Mouse (Mus musculus) forebrain, embryonic 11.5 days (tissue): ENCODE data around the gene 4833427G06Rik. TPM values are rescaled to one million over a fixed set of nuclear protein-coding genes. Genes with fewer than 3 reads are reported as not detected.

Experiments
- ATAC-seq: fragments of 200-750 bp; cut with Nextera tagmentation; replicated peaks from 2 replicates; pipeline ENCODE4 v1.8.0; 2017; ENCODE audit warnings: moderate TSS enrichment; ENCODE audit not compliant: low FRiP score
- DNase-seq: peaks from one replicate; pipeline ENCODE4 v3.0.0-alpha.2; 2017; ENCODE audit warnings: low spot score
- H3K27ac ChIP-seq: fragments of 300-500 bp; sonication (generic); 2 replicates; pipeline ENCODE4 v1.5.1; 2014; ENCODE audit warnings: low read depth, low read length
- H3K27me3 ChIP-seq: fragments of 300-500 bp; sonication (generic); 2 replicates; pipeline ENCODE4 v1.6.1; 2014; ENCODE audit warnings: mild to moderate bottlenecking, low read length, mixed read lengths; ENCODE audit not compliant: control insufficient read depth, insufficient read depth
- H3K36me3 ChIP-seq: fragments of 300-500 bp; sonication (generic); 2 replicates; pipeline ENCODE4 v1.6.1; 2014; ENCODE audit warnings: mild to moderate bottlenecking, low read length, moderate library complexity, mixed read lengths; ENCODE audit not compliant: control insufficient read depth, insufficient read depth
- H3K4me1 ChIP-seq: fragments of 300-500 bp; sonication (generic); replicated peaks from 2 replicates; pipeline ENCODE4 v1.6.1; 2014; ENCODE audit warnings: low read length, mixed read lengths; ENCODE audit not compliant: control insufficient read depth, insufficient read depth
- H3K4me2 ChIP-seq: fragments of 300-500 bp; sonication (generic); 2 replicates; pipeline ENCODE4 v1.6.1; 2014; ENCODE audit warnings: low read depth, mild to moderate bottlenecking, low read length, moderate library complexity, mixed read lengths; ENCODE audit not compliant: severe bottlenecking
- H3K4me3 ChIP-seq: fragments of 300-500 bp; sonication (generic); 2 replicates; pipeline ENCODE4 v1.5.1; 2014; ENCODE audit warnings: low read depth, low read length
- H3K9ac ChIP-seq: fragments of 300-500 bp; sonication (generic); 2 replicates; pipeline ENCODE4 v1.6.1; 2014; ENCODE audit warnings: low read length
- H3K9me3 ChIP-seq: fragments of 300-500 bp; sonication (generic); 2 replicates; pipeline ENCODE4 v1.6.1; 2016; ENCODE audit warnings: low read length, mixed read lengths; ENCODE audit not compliant: control insufficient read depth
- whole genome bisulfite sequencing: fragments of 180-500 bp; shearing (Covaris S2); extraction: QIAGEN DNeasy Blood & Tissue Kit; methylation state at CpG from one replicate; pipeline ENCODE4 v1.1.7; 2014; 5-methylcytosine and 5-hydroxymethylcytosine counted together
- polyA plus RNA-seq: library from polyadenylated mRNA; unstranded; fragments of >200 nt; fragmentation: Nextera tagmentation; extraction: Ambion mirVana; gene quantifications from 2 replicates; pipeline ENCODE4 v1.2.1, GENCODE M21; 2014

4833427G06Rik gene
- polyA plus RNA-seq, 1 experiment from 2014 or later = not detected

DNA sequence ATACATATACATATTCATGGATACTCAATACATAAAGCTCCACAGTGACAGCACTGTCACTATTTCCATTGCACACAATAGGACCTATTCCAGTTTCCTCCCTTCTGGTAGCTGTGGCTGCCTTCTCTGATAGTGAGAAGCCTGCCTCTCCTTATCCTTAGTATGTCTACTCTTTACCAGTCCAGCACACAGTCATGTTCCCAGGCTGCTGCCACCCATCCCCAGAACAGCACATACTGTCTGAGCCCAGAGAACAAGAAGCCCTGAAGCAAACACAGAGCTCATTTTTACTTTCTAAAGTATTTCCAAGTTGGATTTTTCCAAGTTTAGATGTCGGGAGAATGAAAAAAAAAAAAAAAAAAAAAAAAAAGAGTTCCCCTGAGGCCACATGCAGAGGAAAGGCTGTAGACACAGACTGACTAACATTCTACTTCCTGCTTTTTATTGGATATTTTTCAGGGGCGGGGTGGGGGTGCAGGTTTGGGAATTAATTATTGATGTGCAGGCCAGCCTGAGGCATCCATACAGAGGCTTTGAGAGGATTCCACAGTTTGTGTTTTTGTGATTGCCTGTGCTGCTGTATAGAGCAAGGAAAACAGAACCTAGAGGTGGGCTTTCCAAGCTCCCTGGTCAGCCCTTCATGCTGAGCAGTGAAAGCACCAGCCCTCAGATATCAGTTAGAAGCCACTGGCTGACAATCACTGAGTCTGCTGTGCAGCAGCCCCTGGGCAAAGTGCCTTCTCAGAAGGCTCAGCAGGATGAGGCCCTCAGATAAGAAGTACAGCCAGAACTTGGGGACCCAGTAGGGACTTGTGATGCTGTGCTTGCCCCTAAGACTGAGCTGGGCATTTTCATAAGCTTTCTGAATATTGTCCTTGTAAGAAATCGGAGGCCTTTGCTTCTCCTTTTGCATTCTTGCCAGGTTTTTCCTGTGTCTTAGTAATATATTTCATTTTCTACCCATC is 45.2 kb downstream of the 4833427G06Rik start:
- Histone ChIP-seq H3K4me1 (no peaks in the 10 kb centered on the region), H3K9me3 (no peaks in the 10 kb centered on the region), H3K4me2 (no peak overlapping the region), H3K4me3 (no peak overlapping the region), H3K9ac (no peak overlapping the region), H3K36me3 (no peaks in the 10 kb centered on the region), H3K27me3 (no peaks in the 10 kb centered on the region), H3K27ac (no peak overlapping the region)
- ATAC-seq (no peak), DNase-seq (no peak)
- 76% methylated on average over 3 of the region's 3 CpGs for WGBS

DNA sequence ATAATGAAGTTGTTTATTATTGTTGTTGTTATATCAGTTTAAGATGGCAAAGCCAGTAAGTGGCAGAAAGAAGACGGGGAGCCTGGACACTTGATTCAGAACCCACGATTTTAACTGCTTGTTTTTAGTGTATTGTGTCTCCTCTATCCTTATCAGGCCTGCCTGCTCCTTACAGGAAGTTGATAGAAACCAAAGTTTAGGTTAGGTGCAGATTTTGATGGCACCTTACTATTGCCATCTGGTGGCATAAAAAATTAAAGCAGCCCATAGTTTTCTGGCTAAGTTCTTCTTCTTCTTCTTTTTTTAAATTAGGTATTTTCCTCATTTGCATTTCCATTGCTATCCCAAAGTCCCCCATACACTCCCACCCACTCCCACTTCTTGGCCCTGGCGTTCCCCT is 49.7 kb downstream of the 4833427G06Rik start:
- H3K27me3 ChIP-seq = no peaks in the 10 kb centered on the region
- no peaks in the 10 kb centered on the region for H3K36me3 ChIP-seq
- H3K9me3 ChIP-seq = no peaks in the 10 kb centered on the region
- no peak overlapping the region for H3K4me3 ChIP-seq
- ATAC-seq = no peak
- H3K9ac ChIP-seq = no peak overlapping the region
- H3K4me2 ChIP-seq = no peak overlapping the region
- WGBS = 67% methylated on average over 3 of the region's 3 CpGs
- H3K4me1 ChIP-seq = no peaks in the 10 kb centered on the region
- no peak overlapping the region for H3K27ac ChIP-seq
- DNase-seq = no peak

DNA sequence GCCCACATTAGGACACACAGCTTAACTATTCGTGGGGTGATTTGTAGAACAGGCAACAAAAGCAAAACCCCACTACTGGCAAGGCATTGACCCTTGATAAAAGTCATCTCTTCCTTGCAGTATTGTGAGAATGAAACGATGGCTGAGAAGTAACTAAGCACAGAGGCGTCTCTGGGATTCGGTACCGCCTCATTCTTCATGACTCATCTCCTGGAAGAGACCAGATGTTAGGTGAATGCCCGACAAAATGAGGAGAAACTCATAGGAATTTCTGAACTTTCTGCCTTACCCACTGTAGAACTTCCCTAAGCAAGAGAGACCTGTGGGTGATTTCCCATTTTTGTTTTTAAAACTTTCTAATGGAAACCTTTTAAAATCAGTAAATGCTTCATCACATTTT is 59.7 kb downstream of the 4833427G06Rik start:
- DNase-seq (no peak), ATAC-seq (no peak)
- WGBS = 87% methylated on average over 6 of the region's 6 CpGs
- Histone ChIP-seq H3K27me3 (no peaks in the 10 kb centered on the region), H3K4me1 (no peaks in the 10 kb centered on the region), H3K4me2 (no peak overlapping the region), H3K4me3 (no peak overlapping the region), H3K9ac (no peak overlapping the region), H3K27ac (no peak overlapping the region), H3K9me3 (no peaks in the 10 kb centered on the region), H3K36me3 (no peaks in the 10 kb centered on the region)

DNA sequence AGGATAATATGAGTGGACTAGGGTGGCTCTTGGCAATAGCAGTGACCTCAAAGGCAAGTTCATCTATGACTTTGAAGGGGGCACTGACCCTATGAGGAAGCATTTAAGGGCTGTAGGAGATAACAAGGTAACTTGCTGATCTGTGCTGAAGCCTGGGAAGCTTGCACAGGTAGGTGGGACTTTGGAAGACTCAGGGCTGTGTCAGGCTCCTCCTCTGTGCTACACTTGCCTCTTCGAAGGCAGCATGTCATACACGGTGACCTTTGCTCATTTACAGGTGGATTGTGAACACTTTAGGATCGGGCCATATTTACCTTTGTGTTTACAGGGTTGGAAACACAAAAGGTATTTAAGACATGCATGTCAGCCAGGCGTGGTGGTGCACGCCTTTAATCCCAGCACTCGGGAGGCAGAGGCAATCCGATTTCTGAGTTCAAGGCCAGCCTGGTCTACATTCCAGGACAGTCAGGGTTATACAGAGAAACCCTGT is 60.3 kb downstream of the 4833427G06Rik start:
- Histone ChIP-seq H3K27me3 (no peaks in the 10 kb centered on the region), H3K9ac (no peak overlapping the region), H3K36me3 (no peaks in the 10 kb centered on the region), H3K4me1 (no peaks in the 10 kb centered on the region), H3K4me3 (no peak overlapping the region), H3K9me3 (no peaks in the 10 kb centered on the region), H3K27ac (no peak overlapping the region), H3K4me2 (no peak overlapping the region)
- ATAC-seq = no peak
- DNase-seq = no peak
- WGBS = 94% methylated on average over 7 of the region's 7 CpGs

DNA sequence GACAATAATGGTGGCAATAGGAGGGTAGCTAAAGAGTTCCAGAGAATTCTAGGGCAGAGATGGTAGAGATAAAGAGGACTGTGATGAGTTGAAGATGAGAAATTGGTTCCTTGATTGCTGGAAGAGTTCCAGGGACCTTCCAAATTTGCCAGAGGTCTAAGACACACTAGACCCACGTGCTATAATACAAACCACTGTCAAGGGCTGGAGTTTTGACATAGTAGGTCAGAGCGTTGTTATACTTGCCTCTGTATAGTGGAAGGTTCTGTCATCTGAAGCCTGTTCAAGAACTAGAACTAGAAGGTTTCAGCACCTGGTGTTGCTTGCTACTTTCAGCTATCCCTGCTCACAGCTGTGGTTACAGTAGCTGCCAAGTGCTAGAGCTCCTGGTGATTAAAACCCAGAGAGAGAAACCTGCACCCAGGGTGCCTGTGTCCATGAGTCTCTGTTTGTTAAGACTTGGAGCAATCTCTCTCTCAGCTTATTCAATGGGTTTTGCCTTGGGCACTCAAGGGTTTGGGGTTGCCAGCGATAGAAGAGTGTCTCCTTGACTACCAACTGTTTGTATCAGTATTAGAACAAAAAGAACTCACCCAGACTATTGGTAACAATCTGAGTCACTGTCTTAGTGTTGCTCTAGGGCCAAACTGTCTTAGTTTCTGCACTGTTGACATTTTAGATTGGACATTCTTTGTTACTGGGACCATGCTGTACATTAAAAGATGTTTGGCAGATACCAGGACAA is 68.9 kb downstream of the 4833427G06Rik start:
- WGBS = 85% methylated on average over 3 of the region's 3 CpGs
- ATAC-seq = no peak
- no peak overlapping the region for H3K4me3 ChIP-seq
- H3K27ac ChIP-seq = no peak overlapping the region
- no peak overlapping the region for H3K4me2 ChIP-seq
- no peak for DNase-seq
- H3K9ac ChIP-seq = no peak overlapping the region
- no peaks in the 10 kb centered on the region for H3K4me1 ChIP-seq
- no peaks in the 10 kb centered on the region for H3K36me3 ChIP-seq
- H3K9me3 ChIP-seq = no peaks in the 10 kb centered on the region
- no peaks in the 10 kb centered on the region for H3K27me3 ChIP-seq

DNA sequence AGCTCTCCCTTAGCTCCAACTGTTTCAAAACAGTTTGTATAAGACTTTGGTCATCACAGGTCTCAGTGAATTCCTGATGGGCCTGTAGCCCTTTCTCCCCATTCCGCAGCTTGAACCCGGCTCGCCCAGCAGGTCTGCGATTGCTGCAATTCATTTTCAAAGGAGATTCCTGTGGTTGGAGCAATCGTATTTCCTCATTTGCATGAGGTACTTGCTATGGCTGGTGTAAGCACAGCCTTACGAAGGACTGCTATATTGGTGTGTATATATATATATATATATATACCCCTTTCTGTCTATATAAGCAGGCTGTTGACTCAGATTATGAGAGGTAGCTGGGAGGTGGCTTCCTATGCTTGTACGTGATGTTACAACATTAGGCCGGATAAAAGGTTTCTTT is 69.6 kb downstream of the 4833427G06Rik start:
- 70% methylated on average over 8 of the region's 8 CpGs for WGBS
- ATAC-seq = no peak
- Histone ChIP-seq H3K27me3 (no peaks in the 10 kb centered on the region), H3K9me3 (no peaks in the 10 kb centered on the region), H3K9ac (no peak overlapping the region), H3K27ac (no peak overlapping the region), H3K36me3 (no peaks in the 10 kb centered on the region), H3K4me2 (no peak overlapping the region), H3K4me1 (no peaks in the 10 kb centered on the region), H3K4me3 (no peak overlapping the region)
- DNase-seq = no peak

DNA sequence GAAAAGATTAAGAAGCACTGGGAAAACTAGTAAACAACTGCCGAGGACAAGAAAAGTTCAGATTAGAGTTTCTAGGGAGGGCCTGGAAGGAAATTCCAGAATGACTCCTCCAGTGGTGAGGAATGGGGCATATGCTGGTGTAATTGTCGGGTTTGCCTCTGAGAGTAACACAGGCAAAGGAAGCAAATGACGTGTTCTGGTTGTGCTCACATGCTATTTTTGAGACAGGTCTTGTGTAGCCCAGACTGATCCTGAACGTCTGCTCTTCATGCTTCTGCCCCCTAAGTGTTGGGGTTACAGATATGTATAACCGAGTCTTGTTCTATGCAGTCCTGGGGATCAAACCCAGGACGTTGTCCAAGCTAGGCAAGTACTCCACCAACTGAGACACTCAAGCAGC is 70.3 kb downstream of the 4833427G06Rik start:
- Histone ChIP-seq H3K9ac (no peak overlapping the region), H3K4me1 (no peaks in the 10 kb centered on the region), H3K9me3 (no peaks in the 10 kb centered on the region), H3K36me3 (no peaks in the 10 kb centered on the region), H3K27me3 (no peaks in the 10 kb centered on the region), H3K4me2 (no peak overlapping the region), H3K27ac (no peak overlapping the region), H3K4me3 (no peak overlapping the region)
- DNase-seq = no peak
- ATAC-seq = no peak
- WGBS = 74% methylated on average over 6 of the region's 6 CpGs
